ENCODE assay signal across 26 mouse cellular contexts in genomic region chr17:49493276-49493675, GRCm38 (mm10).
DNase-seq lines count a peak whose midpoint lies in the region; ATAC-seq and TF ChIP-seq lines count a peak whose summit lies in the region.
"Had no signal": no experiment of that assay in that cellular context is flagged by ENCODE, and none has a peak within 500 bp of the region (broad histone marks: within the 10 kb centered on the region; RNA-seq: fewer than 3 reads in every experiment).

No protein-coding gene starts in this region.

- H3K36me3 ChIP-seq in lung, embryonic 14.5 days (ENCODE audit: insufficient read depth), result peaks cover 65% of the 10 kb centered on the region
- peaks cover 9% of the 10 kb centered on the region; the same call in 1 of the 2 replicates for H3K36me3 ChIP-seq in stomach, postnatal 0 days (ENCODE audit: control insufficient read depth, insufficient read depth, low read length)
- H3K36me3 ChIP-seq: forebrain, embryonic 10.5 days; liver, embryonic 13.5 days; midbrain, embryonic 13.5 days had no signal

- TF ChIP-seq POLR2A in cerebellum, adult 2 months (IDR thresholded peaks at IDR 0.05; ENCODE audit: borderline replicate concordance, insufficient read depth, low read length), result no peak
- TF ChIP-seq POLR2A in lung, adult 2 months (IDR thresholded peaks at IDR 0.05; ENCODE audit: borderline replicate concordance, extremely low read depth, low read depth, low read length), result no peak

- no peak overlapping the region for H3K27ac ChIP-seq in cerebellum, adult 2 months (ENCODE audit: insufficient read depth, low read length)
- H3K27ac ChIP-seq in lung, embryonic 14.5 days (ENCODE audit: low read depth), result no peak overlapping the region
- H3K27ac ChIP-seq in stomach, postnatal 0 days (replicated peaks), result no peak overlapping the region
- H3K27ac ChIP-seq: embryonic facial prominence, embryonic 10.5 days; forebrain, embryonic 10.5 days; heart, embryonic 15.5 days; kidney, embryonic 15.5 days; limb, embryonic 12.5 days; liver, embryonic 13.5 days; midbrain, embryonic 13.5 days had no signal

- WGBS in cerebellum, adult 2 months, result 91% methylated on average over 4 of the region's 4 CpGs
- 88% methylated on average over 4 of the region's 4 CpGs for WGBS in lung, embryonic 14.5 days
- 86% methylated on average over 4 of the region's 4 CpGs for WGBS in lung, adult 2 months
- 94% methylated on average over 4 of the region's 4 CpGs for WGBS in stomach, postnatal 0 days

- H3K9me3 ChIP-seq in lung, embryonic 14.5 days (ENCODE audit: low read depth, low read length), result no peaks in the 10 kb centered on the region
- no peaks in the 10 kb centered on the region for H3K9me3 ChIP-seq in stomach, postnatal 0 days (ENCODE audit: control insufficient read depth, low read length)
- H3K9me3 ChIP-seq: embryonic facial prominence, embryonic 10.5 days; forebrain, embryonic 10.5 days; heart, embryonic 15.5 days; kidney, embryonic 15.5 days; limb, embryonic 12.5 days; liver, embryonic 13.5 days; midbrain, embryonic 13.5 days had no signal

- no peak overlapping the region for H3K9ac ChIP-seq in lung, embryonic 14.5 days
- no peak overlapping the region for H3K9ac ChIP-seq in stomach, postnatal 0 days (ENCODE audit: low read length)
- H3K9ac ChIP-seq: heart, embryonic 15.5 days; kidney, embryonic 15.5 days; limb, embryonic 12.5 days; liver, embryonic 13.5 days; midbrain, embryonic 13.5 days had no signal

- no peak overlapping the region for H3K4me2 ChIP-seq in lung, embryonic 14.5 days
- H3K4me2 ChIP-seq in stomach, postnatal 0 days (replicated peaks; ENCODE audit: low read depth), result no peak overlapping the region
- H3K4me2 ChIP-seq: heart, embryonic 15.5 days; kidney, embryonic 15.5 days; limb, embryonic 12.5 days; liver, embryonic 13.5 days; midbrain, embryonic 13.5 days had no signal

- 0 out of 2 replicates have a peak, but pooled peaks have one; percentile 3 for TF ChIP-seq CTCF in cerebellum, adult 2 months (IDR thresholded peaks at IDR 0.05; ENCODE audit: borderline replicate concordance, insufficient read depth, low read depth, low read length)
- TF ChIP-seq CTCF in lung, embryonic 14.5 days (IDR thresholded peaks at IDR 0.05; ENCODE audit: low read depth), result peak; percentile 18; the same call in 1 of the 2 replicates
- no peak for TF ChIP-seq CTCF in lung, adult 2 months (IDR thresholded peaks at IDR 0.05; ENCODE audit: insufficient read depth, low read length)
- TF ChIP-seq CTCF in stomach, postnatal 0 days (IDR thresholded peaks at IDR 0.05; ENCODE audit: low read depth), result 0 out of 2 replicates have a peak, but pooled peaks have one; percentile 16

- no peaks in the 10 kb centered on the region for H3K27me3 ChIP-seq in cerebellum, adult 2 months (ENCODE audit: control insufficient read depth, insufficient read depth, low read length)
- H3K27me3 ChIP-seq in lung, embryonic 14.5 days (ENCODE audit: insufficient read depth, low read length), result no peaks in the 10 kb centered on the region
- no peaks in the 10 kb centered on the region for H3K27me3 ChIP-seq in stomach, postnatal 0 days (ENCODE audit: control insufficient read depth, insufficient read depth, low read length)
- H3K27me3 ChIP-seq: heart, embryonic 15.5 days; kidney, embryonic 15.5 days; limb, embryonic 12.5 days; liver, embryonic 13.5 days; midbrain, embryonic 13.5 days had no signal

- no peak overlapping the region for H3K4me3 ChIP-seq in cerebellum, adult 2 months (replicated peaks; ENCODE audit: insufficient read depth, low read depth, low read length)
- no peak overlapping the region for H3K4me3 ChIP-seq in lung, embryonic 14.5 days (ENCODE audit: low read depth, low read length)
- no peak overlapping the region for H3K4me3 ChIP-seq in lung, adult 2 months (replicated peaks; ENCODE audit: extremely low read depth, low read depth, low read length)
- H3K4me3 ChIP-seq in stomach, postnatal 0 days (ENCODE audit: low read depth, low read length), result no peak overlapping the region
- H3K4me3 ChIP-seq: embryonic facial prominence, embryonic 10.5 days; forebrain, embryonic 10.5 days; heart, embryonic 15.5 days; kidney, embryonic 15.5 days; limb, embryonic 12.5 days; liver, embryonic 13.5 days; midbrain, embryonic 13.5 days had no signal

- DNase-seq in cerebellum, adult 2 months, result no peak
- no peak for DNase-seq in cerebellum, postnatal 25 days
- no peak for DNase-seq in lung, embryonic 14.5 days
- DNase-seq in lung, adult 2 months, result no peak
- DNase-seq in ES-CJ7 (ENCODE audit: low read depth, low spot score), result peak; percentile 68
- DNase-seq in stomach, postnatal 0 days (ENCODE audit: low spot score), result no peak
- DNase-seq in right cerebral cortex, postnatal 10 days (ENCODE audit: low spot score in 2 of 2), result no peak
- DNase-seq: adrenal gland, postnatal 36 days; cerebellum, adult 9-11 months; heart, postnatal 4 days; kidney, adult 11 months; kidney, postnatal 36 days; layer of hippocampus, postnatal 36 days; liver, embryonic 13.5 days; lung, postnatal 10 days; right cerebral cortex, postnatal 25 days; thymus, adult 18-20 months; thymus, postnatal 36 days had no signal

- H3K4me1 ChIP-seq in cerebellum, adult 2 months (ENCODE audit: control insufficient read depth, insufficient read depth, low read length), result no peaks in the 10 kb centered on the region
- no peaks in the 10 kb centered on the region for H3K4me1 ChIP-seq in lung, embryonic 14.5 days (ENCODE audit: insufficient read depth)
- no peaks in the 10 kb centered on the region for H3K4me1 ChIP-seq in lung, adult 2 months (ENCODE audit: control insufficient read depth, insufficient read depth, low read length)
- H3K4me1 ChIP-seq in stomach, postnatal 0 days (replicated peaks; ENCODE audit: control insufficient read depth, insufficient read depth), result no peaks in the 10 kb centered on the region
- H3K4me1 ChIP-seq: embryonic facial prominence, embryonic 10.5 days; kidney, embryonic 15.5 days; limb, embryonic 12.5 days; liver, embryonic 13.5 days; midbrain, embryonic 13.5 days had no signal

- TF ChIP-seq EP300 in stomach, postnatal 0 days (optimal IDR thresholded peaks at IDR 0.05), result no peak

- ATAC-seq in lung, embryonic 14.5 days (ENCODE audit: insufficient read depth), result no peak
- no peak for ATAC-seq in stomach, postnatal 0 days (ENCODE audit: low FRiP score, low TSS enrichment)
- ATAC-seq: CD4-positive, CD25-positive, alpha-beta regulatory T cell, adult 4 months; hindbrain, embryonic 16.5 days; midbrain, embryonic 13.5 days had no signal
